Mouse (Mus musculus): ENCODE measurements around the gene Safb. TPM values are rescaled to one million over a fixed set of nuclear protein-coding genes. Genes with fewer than 3 reads are reported as not detected.
A peak's percentile ranks its signal among the peaks of the same experiment; 100 is the strongest.
"Not testable (repeated sequence)": the region's sequence is repeated elsewhere in the genome, so short reads cannot be mapped to it uniquely, and the experiment has no call there.

The Safb gene
- polyA plus RNA-seq, 1 experiment from 2014 or later, result 57.9 TPM

DNA sequence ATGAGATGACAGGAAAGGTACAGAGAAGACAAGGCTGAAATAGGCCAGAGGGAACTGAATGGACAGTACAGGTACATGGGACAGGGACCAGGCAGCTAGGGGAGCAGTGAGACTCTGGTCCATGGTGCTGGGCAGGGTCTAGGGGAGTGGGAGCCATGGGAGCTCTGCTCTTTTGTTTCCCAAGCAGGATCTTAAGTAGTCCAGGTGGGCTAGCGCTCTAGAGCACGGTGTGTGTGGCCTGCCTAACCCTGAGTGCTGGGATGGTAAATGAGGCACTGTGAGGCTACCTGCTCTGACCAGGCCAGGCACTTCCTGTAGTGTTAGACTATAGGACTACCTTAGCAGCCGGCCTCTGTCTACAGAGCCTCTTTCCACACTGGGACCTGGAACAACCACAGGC, 32.1 kb downstream of the Safb start:
- 87% methylated on average over 3 of the region's 3 CpGs for WGBS
- Histone ChIP-seq H3K27me3 (replicated peaks; ENCODE audit: control insufficient read depth, insufficient read depth, low read length) (no peaks in the 10 kb centered on the region), H3K9ac (ENCODE audit: low read length) (no peak overlapping the region), H3K4me2 (ENCODE audit: low read length) (no peak overlapping the region), H3K36me3 (ENCODE audit: control insufficient read depth, insufficient read depth, low read length) (peaks cover 71% of the 10 kb centered on the region), H3K27ac (ENCODE audit: low read depth, low read length) (no peak overlapping the region), H3K9me3 (replicated peaks; ENCODE audit: control insufficient read depth, low read length) (no peaks in the 10 kb centered on the region), H3K4me1 (ENCODE audit: control insufficient read depth, insufficient read depth, low read length) (peaks cover 10% of the 10 kb centered on the region), H3K4me3 (ENCODE audit: low read depth, low read length) (no peak overlapping the region)
- ATAC-seq, result no peak
- DNase-seq (ENCODE audit: low spot score), result no peak

DNA sequence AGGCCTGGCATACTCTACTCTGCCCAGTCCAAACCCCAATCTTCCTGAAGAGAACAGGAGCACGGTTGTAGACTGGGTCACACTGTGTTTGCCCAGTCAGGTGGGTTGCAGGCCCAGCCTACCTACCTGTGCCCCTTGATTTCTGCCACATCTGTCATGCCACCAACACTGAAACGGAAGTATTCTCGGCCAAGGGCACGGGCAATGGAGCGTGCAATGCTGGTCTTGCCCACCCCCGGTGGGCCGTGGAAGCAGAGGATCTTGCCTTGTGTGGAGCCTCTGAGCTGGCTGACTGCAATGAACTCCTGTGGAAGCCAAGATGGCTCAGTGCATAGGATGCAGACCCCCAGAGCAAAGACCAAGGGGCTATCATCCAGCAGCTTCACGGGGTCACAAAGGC, 33.0 kb downstream of the Safb start:
- DNase-seq (ENCODE audit: low spot score) (no peak), ATAC-seq (no peak)
- Histone ChIP-seq H3K27ac (ENCODE audit: low read depth, low read length) (no peak overlapping the region), H3K4me3 (ENCODE audit: low read depth, low read length) (no peak overlapping the region), H3K4me1 (ENCODE audit: control insufficient read depth, insufficient read depth, low read length) (peaks cover 8% of the 10 kb centered on the region), H3K4me2 (ENCODE audit: low read length) (no peak overlapping the region), H3K9ac (ENCODE audit: low read length) (no peak overlapping the region), H3K9me3 (replicated peaks; ENCODE audit: control insufficient read depth, low read length) (no peaks in the 10 kb centered on the region), H3K27me3 (replicated peaks; ENCODE audit: control insufficient read depth, insufficient read depth, low read length) (no peaks in the 10 kb centered on the region), H3K36me3 (ENCODE audit: control insufficient read depth, insufficient read depth, low read length) (peaks cover 80% of the 10 kb centered on the region)
- WGBS, result 92% methylated on average over 8 of the region's 8 CpGs

DNA sequence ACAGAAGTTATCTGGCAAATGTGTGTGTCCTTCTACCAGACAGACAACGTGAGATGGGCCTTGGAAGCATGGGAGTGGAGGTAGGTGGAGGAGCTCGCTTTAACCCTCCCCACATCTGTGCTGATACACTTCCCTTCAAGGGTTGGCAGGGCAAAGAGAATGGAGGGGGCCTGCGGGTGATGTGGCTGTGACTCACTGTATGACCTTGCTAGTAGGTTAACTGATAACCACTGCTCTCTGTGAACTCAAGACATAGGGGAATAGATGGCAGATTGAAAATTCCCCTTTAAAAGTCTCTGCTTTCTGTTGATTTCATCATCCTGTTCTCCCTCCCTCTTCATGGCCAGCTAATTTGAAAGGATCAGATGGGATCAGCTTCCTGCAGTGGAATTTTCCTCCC, 40.9 kb downstream of the Safb start:
- Histone ChIP-seq H3K9ac (ENCODE audit: low read length) (no peak overlapping the region), H3K27ac (ENCODE audit: low read depth, low read length) (no peak overlapping the region), H3K27me3 (replicated peaks; ENCODE audit: control insufficient read depth, insufficient read depth, low read length) (no peaks in the 10 kb centered on the region), H3K4me1 (ENCODE audit: control insufficient read depth, insufficient read depth, low read length) (peaks cover 16% of the 10 kb centered on the region), H3K9me3 (replicated peaks; ENCODE audit: control insufficient read depth, low read length) (no peaks in the 10 kb centered on the region), H3K36me3 (ENCODE audit: control insufficient read depth, insufficient read depth, low read length) (peaks cover 35% of the 10 kb centered on the region), H3K4me3 (ENCODE audit: low read depth, low read length) (no peak overlapping the region), H3K4me2 (ENCODE audit: low read length) (peak overlapping the region; percentile 77)
- 91% methylated on average over 3 of the region's 3 CpGs for WGBS
- DNase-seq (ENCODE audit: low spot score) (no peak), ATAC-seq (no peak)

DNA sequence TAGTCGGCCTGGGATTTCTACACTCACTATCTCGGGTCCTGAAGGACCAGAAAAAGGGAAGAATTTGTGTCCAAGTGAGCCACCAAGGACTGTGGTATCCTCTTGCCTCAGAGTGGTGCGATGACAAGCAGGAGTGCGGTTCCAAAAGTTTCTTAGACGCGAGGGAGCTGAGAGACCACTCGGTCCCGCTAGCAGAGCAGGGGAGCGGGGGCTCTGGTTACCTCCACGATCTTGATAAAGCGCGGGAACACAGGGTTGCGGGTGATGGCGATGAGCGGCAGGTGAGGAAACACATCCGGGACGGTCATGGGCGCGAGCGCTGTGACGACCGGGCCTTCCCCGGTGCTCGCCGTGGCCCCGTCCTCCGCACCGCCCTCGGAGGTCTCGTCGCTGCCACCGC, 41.6 kb downstream of the Safb start:
- Histone ChIP-seq H3K27ac (ENCODE audit: low read depth, low read length) (no peak overlapping the region; the same call in 1 of the 2 replicates), H3K4me3 (ENCODE audit: low read depth, low read length) (peak overlapping the region; percentile 92), H3K27me3 (replicated peaks; ENCODE audit: control insufficient read depth, insufficient read depth, low read length) (no peaks in the 10 kb centered on the region), H3K4me1 (ENCODE audit: control insufficient read depth, insufficient read depth, low read length) (peaks cover 16% of the 10 kb centered on the region), H3K9me3 (replicated peaks; ENCODE audit: control insufficient read depth, low read length) (no peaks in the 10 kb centered on the region), H3K36me3 (ENCODE audit: control insufficient read depth, insufficient read depth, low read length) (peaks cover 29% of the 10 kb centered on the region), H3K4me2 (ENCODE audit: low read length) (peak overlapping the region; percentile 77), H3K9ac (ENCODE audit: low read length) (peak overlapping the region; percentile 82)
- ATAC-seq, result no peak
- whole genome bisulfite sequencing, result 1% methylated on average over 32 of the region's 32 CpGs
- no peak for DNase-seq (ENCODE audit: low spot score)

DNA sequence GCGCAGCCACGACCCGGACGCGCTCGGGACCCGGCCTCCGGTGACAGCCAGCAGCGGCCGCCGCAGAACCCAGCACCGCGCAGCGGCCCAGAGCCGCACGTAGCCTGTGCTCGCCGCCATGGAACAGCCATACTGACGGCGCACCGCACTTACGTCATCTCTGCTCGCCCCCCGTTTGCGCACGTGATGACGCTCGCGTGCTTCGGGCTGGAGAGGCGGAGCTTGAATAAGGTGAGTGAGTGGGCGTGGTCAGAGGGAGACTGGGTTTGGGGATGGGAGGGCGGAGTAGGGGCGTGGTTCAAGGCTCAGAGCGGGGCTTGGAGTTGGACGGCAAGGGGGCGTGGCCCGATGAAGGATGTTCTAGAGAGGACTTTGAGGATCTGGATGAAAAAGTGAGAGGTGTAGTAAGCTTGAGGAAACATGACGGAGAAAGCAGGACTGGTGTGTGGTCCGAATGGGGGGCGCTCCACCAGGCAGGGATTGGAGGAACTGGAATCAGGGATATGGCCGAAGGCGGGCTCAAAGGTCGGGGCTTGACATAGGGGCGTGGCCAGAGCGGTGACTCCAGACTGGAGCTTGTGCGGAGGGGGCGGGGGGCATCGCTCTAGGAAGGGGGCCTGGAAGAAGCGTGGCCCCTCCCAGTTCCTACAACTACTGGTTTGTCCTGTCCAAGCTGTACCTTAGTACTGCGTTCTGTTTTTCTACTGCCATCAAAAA, 42.3 kb downstream of the Safb start, which contains the start of gene Lonp1:
TSS of gene Lonp1 (minus strand) at position 134 of the 717 bp plus-strand sequence.
- DNase-seq (ENCODE audit: low spot score), result peak; percentile 99
- Histone ChIP-seq H3K9ac (ENCODE audit: low read length) (peak within 1 kb of the TSS; percentile 82), H3K27me3 (replicated peaks; ENCODE audit: control insufficient read depth, insufficient read depth, low read length) (no peaks in the 10 kb centered on the region), H3K9me3 (replicated peaks; ENCODE audit: control insufficient read depth, low read length) (no peaks in the 10 kb centered on the region), H3K36me3 (ENCODE audit: control insufficient read depth, insufficient read depth, low read length) (peaks cover 23% of the 10 kb centered on the region), H3K4me2 (ENCODE audit: low read length) (peak within 1 kb of the TSS; percentile 77), H3K4me3 (ENCODE audit: low read depth, low read length) (peak within 1 kb of the TSS; percentile 92), H3K27ac (ENCODE audit: low read depth, low read length) (no peak within 1 kb of the TSS; the same call in 1 of the 2 replicates), H3K4me1 (ENCODE audit: control insufficient read depth, insufficient read depth, low read length) (peaks cover 16% of the 10 kb centered on the region)
- WGBS, result 1% methylated on average over 51 of the region's 51 CpGs
- ATAC-seq, result peak; percentile 95

DNA sequence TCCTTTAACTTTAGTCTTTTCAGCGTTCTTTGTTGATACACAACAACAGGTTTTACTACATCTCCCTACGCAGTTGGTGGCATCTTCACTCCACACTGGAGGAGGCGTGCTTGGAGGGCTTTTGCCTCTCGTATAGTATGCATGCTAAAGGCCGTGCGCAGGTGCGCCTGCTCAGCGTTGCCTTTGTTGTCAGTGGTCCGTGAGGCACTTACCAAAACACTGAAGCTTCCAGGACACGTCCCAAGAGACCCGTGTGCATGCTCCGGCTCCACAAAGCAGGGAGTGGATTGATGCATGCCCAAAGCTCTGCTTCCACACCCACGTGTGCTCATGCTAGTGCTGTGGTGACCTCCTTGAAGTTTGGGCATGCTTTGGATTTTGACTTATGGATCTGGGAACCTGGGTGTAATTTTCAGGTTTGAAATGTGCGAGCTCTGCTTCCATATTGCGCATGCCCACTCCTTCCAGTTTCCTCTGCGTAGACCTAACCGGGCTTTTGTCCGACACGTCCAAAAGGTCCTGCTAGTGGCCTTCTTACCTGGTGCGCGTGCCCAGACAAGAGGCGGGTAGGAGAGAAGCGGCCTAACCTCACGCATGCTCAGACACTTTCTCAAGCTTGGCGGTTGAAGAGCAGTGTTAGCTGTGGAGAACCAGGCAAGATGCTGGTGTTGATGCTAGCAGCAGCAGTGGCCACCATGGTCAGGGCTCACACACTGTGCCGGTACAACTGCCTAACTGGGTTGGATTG, 43.1 kb downstream of the Safb start, which contains the start of gene Catsperd:
TSS of gene Catsperd (plus strand) at position 614 of the 748 bp plus-strand sequence.
- Histone ChIP-seq H3K9ac (ENCODE audit: low read length) (peak within 1 kb of the TSS; percentile 45), H3K36me3 (ENCODE audit: control insufficient read depth, insufficient read depth, low read length) (peaks cover 15% of the 10 kb centered on the region), H3K27me3 (replicated peaks; ENCODE audit: control insufficient read depth, insufficient read depth, low read length) (no peaks in the 10 kb centered on the region), H3K4me1 (ENCODE audit: control insufficient read depth, insufficient read depth, low read length) (peaks cover 16% of the 10 kb centered on the region), H3K9me3 (replicated peaks; ENCODE audit: control insufficient read depth, low read length) (no peaks in the 10 kb centered on the region), H3K27ac (ENCODE audit: low read depth, low read length) (no peak within 1 kb of the TSS), H3K4me2 (ENCODE audit: low read length) (peak within 1 kb of the TSS; percentile 77), H3K4me3 (ENCODE audit: low read depth, low read length) (peak within 1 kb of the TSS; percentile 92)
- peak; percentile 32 for DNase-seq (ENCODE audit: low spot score)
- ATAC-seq, result peak; percentile 38
- WGBS, result 8% methylated on average over 26 of the region's 26 CpGs

DNA sequence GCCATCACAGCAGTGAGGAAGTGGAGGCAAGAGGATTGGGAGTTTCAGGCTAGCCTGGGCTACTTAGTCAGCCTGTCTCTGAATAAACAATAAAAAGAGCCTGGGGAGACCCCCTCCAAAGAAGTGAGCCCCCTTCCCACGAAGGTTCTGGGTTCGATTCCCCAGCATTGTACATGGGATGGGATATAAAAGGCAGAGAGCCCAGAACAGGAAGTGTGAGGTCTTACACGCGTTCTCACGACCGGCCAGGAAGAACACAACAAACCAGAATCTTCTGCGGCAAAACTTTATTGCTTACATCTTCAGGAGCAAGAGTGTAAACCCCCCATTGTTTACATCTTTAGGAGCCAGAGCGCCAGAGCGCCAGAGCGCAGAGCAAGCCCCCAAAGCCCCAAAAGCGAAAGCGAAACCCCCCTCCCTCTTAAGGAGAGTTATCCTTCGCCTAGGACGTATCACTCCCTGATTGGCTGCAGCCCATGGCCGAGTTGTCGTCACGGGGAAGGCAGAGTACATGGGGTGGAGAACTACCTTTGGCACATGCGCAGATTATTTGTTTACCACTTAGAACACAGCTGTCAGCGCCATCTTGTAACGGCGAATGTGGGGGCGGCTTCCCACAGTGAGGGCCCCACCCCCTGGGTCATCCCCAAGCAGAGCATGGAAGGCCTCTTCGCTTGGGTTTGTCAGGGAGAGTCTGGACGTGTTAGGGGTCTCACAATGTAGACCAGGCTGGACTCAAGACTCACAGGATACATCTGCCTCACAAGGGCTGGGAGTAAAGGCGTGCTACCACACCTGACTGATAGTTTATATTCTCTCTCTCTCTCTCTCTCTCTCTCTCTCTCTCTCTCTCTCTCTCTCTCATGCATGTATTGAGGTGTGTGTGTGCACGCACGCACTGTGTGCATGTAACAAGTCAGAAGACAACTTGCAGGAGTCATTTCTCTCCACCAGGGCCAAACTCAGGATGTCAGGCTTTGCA, 45.5 kb downstream of the Safb start:
- WGBS, result 92% methylated on average over 26 of the region's 27 CpGs
- H3K27me3 ChIP-seq (replicated peaks; ENCODE audit: control insufficient read depth, insufficient read depth, low read length); H3K36me3 ChIP-seq (ENCODE audit: control insufficient read depth, insufficient read depth, low read length); ATAC-seq; H3K4me3 ChIP-seq (ENCODE audit: low read depth, low read length); H3K27ac ChIP-seq (ENCODE audit: low read depth, low read length); H3K9me3 ChIP-seq (replicated peaks; ENCODE audit: control insufficient read depth, low read length); H3K4me2 ChIP-seq (ENCODE audit: low read length); H3K9ac ChIP-seq (ENCODE audit: low read length); DNase-seq (ENCODE audit: low spot score): not testable (repeated sequence)
- peaks cover 16% of the 10 kb centered on the region for H3K4me1 ChIP-seq (ENCODE audit: control insufficient read depth, insufficient read depth, low read length)

DNA sequence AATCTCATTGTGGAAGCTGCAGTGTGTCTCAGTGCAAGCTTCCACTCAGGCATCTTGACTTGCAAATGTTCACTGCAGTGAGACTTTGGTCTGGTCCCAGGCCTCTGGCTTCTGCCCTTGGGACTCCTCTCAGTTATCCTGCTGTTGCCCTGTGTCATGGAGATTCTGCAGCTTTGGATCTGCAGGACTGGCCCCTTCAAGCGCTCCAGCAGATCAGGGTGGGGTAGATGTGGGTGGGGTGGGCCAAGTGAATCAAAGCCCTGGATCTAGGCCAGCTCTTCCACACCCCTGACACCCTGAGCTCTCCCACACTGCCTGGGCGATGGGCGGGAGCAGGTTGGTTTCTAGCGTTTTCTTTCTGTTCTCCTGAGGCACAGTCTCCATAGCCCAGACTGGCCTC, 47.2 kb downstream of the Safb start:
- Histone ChIP-seq H3K27me3 (replicated peaks; ENCODE audit: control insufficient read depth, insufficient read depth, low read length) (no peaks in the 10 kb centered on the region), H3K4me1 (ENCODE audit: control insufficient read depth, insufficient read depth, low read length) (peaks cover 6% of the 10 kb centered on the region; the same call in 1 of the 2 replicates), H3K9ac (ENCODE audit: low read length) (no peak overlapping the region), H3K4me3 (ENCODE audit: low read depth, low read length) (no peak overlapping the region), H3K36me3 (ENCODE audit: control insufficient read depth, insufficient read depth, low read length) (no peaks in the 10 kb centered on the region), H3K9me3 (replicated peaks; ENCODE audit: control insufficient read depth, low read length) (no peaks in the 10 kb centered on the region), H3K27ac (ENCODE audit: low read depth, low read length) (no peak overlapping the region), H3K4me2 (ENCODE audit: low read length) (no peak overlapping the region)
- no peak for DNase-seq (ENCODE audit: low spot score)
- ATAC-seq, result no peak
- WGBS, result 63% methylated on average over 4 of the region's 4 CpGs
